Mouse (Mus musculus) brain, embryonic 14.5 days (tissue): ENCODE measurements around the gene Limk2.

ENCODE experiments used
- CTCF ChIP-seq: fragments of 200-500 bp; IDR thresholded peaks from 2 replicates; pipeline ENCODE4 v1.5.1; 2012; ENCODE audit warnings: inconsistent platforms, mild to moderate bottlenecking, moderate library complexity, borderline replicate concordance; ENCODE audit not compliant: insufficient read depth, insufficient read length; ENCODE audit errors: extremely low read depth
- POLR2A ChIP-seq: fragments of 200-500 bp; IDR thresholded peaks from 2 replicates; pipeline ENCODE4 v1.6.1; 2012; ENCODE audit warnings: mild to moderate bottlenecking, inconsistent platforms, borderline replicate concordance; ENCODE audit not compliant: poor library complexity, insufficient read depth, insufficient read length, severe bottlenecking; ENCODE audit errors: extremely low read depth

DNA sequence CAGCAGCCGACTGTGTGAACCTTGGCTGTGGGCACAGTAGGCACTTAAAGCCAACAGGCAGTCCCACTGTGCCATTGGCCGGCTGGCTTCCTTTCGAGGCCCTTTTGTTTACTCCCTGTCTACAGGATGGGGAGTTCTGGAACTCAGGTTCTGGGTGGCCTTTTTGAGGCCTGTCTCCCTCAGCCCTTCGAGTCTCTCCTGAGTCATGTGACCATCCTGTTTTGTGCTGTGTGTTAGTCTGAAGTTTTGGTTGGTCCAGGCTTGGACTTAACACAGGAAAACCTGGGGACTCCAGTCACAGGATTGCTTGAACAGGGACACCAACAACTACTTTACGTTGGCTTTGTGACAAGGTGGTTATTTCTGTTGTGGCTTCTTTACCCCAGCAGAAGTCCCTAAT, 112.9 kb downstream of the Limk2 start:
- no peak for TF ChIP-seq CTCF
- no peak for TF ChIP-seq POLR2A
